Mouse (Mus musculus) urinary bladder, adult 18-20 months (tissue): Measurements from ENCODE around the gene Caskin1.
A peak's percentile ranks its signal among the peaks of the same experiment; 100 is the strongest.

ENCODE experiments used
- DNase-seq, 2 experiments: peaks; one replicate each; pipeline ENCODE4 v3.0.0; 2022; ENCODE audit warnings: low spot score in 2 of 2, mixed read lengths in 2 of 2

Caskin1 gene

DNA sequence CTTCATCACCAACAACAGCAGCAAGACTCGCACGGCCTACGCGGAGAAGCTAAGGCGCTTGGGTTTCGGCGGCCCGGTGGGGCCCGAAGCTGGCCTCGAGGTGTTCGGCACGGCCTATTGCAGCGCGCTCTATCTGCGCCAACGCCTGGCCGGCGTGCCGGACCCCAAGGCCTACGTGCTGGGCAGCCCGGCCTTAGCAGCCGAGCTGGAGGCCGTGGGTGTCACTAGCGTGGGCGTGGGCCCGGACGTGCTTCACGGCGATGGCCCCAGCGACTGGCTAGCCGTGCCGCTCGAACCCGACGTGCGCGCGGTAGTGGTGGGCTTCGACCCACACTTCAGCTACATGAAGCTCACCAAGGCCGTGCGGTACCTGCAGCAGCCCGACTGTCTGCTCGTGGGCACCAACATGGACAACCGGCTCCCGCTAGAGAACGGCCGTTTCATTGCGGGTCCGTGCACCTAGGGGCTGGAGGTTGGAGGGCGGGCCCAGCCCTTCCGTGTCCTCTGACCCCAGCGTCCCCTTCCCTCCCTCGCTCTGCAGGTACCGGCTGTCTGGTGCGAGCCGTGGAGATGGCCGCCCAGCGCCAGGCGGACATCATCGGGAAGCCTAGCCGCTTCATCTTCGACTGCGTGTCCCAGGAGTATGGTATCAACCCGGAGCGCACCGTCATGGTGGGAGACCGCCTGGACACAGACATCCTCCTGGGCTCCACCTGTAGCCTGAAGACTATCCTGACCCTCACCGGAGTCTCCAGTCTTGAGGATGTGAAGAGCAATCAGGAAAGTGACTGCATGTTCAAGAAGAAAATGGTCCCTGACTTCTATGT is 17.5 kb upstream of the Caskin1 start:
- DNase-seq, result peak in 1 of 2 experiments; percentile 56

DNA sequence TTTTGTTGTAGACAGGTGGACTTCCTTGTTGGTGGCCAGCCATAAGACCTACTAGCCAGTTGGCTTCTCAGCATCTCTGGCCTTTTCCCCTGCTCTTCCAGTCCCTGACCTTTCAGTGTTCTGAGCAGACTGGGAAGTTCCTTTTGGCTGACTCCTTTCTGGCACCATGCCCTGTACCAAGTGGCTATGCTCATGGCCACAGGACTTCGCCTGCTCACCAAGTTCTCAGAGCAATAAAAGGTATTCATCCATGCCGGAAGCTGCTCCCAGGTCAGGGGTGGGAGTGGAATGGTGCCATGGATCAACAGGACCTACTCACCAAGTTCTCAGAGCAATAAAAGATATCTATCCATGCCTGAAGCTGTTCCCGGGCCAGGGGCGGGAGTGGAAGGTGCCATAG is 15.9 kb upstream of the Caskin1 start:
- DNase-seq, result no peak

DNA sequence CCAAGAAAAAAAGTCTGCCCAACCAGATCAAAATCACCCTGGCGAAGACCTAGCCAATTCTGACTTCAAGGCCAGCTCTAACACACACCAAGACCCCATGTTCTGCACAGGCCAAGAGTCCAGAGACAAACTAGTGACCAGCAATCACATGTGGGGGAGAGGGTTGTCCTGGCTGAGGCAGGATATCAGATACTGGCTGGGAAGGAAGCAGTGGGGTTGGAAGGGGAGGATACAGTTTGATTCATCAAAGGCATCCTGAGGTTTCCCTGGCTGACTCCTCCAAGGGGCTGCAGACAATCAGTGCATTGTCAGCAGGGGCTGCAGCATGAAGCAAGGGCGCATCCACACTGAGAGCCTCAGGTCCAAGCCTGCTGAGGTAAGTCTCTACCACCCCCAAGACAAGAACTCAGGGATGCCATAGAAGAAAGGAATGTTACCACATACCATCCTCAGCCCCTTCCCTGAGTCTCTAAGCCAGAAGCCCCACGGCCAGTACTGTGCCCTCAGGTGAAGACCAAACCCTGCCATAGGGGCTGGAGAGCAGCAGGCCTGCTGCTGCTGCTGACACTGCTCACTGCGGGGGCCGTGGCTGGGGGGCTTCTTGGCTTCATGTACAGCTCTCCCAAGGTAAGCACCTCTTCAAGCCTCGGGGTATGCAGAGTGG is 14.7 kb upstream of the Caskin1 start, which contains the start of gene Bricd5:
TSS of gene Bricd5 (plus strand) at position 273 of the 664 bp plus-strand sequence.
- no peak for DNase-seq

DNA sequence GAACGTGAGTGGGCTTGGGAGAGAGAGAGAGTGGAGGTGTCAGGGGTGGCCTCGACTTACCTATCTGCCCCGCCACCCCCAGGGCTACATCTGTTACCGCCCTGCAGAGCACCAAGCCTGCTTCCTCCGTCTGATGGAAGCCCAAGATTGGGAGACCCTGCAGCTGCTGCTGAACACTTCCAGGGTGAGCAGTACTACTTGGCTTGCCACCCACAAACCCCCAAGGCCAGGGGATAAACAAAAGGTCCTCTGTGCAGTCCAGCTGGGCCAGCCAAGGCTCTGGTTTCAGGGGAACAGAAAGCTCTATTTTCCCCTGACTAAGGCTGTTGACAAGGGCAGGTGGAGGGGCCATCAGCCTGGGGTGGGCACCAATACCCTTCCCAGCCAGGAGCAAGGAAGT is 13.8 kb upstream of the Caskin1 start:
- DNase-seq, result no peak

DNA sequence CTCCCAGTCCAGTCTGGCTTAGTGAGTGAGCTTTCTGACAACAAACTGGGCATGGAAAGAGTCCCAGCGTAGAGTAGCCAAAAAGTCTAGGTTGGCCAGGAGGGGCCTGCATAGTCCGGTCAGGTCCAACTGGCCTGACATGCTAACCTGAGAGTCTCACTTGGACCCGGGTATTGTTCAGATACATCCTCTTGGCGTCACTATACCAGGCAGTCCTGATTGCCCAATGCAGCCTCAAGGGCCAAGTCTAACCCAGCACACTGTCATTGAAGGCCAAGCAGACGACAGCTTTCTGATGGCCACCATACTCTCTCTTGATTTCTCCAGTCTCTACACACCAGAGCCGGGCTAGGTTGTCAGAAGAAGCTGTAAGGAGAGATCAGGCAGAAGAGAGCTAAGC is 12.8 kb upstream of the Caskin1 start:
- DNase-seq, result no peak

DNA sequence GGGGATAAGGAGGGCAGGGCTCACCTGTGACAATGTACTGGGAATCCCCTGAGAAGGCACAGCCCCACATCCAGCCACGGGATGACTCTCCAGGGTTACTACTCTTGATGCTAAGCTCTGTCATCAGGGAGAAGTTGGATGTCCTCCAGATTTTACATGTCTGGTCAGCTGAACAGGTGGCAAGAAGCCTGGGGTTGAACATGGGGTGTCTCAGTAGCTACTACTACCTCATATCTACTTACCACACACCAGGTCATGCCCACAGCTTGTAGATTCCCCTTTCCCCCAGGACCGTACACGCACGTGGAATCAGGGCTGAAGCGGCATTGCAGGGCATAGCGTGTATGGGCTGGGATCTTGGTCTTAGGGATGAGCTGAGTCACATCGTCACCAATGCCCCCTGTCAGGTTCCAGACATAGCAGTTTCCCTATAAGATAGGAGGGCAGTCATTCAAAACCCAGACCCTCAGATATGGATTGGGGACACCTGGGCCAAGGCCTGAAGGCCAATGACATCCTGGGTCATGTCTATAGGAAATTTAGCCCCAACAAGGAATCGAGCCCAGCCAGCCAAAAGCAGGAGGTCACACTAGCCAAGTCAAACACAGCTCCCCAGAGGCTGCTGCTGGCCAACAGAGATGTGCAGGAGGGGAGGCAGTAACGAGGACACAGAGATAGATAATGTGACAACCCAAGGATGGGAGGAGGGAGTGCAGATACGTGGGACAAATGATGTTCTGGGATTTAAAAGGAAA is 12.2 kb upstream of the Caskin1 start:
- DNase-seq, result no peak

DNA sequence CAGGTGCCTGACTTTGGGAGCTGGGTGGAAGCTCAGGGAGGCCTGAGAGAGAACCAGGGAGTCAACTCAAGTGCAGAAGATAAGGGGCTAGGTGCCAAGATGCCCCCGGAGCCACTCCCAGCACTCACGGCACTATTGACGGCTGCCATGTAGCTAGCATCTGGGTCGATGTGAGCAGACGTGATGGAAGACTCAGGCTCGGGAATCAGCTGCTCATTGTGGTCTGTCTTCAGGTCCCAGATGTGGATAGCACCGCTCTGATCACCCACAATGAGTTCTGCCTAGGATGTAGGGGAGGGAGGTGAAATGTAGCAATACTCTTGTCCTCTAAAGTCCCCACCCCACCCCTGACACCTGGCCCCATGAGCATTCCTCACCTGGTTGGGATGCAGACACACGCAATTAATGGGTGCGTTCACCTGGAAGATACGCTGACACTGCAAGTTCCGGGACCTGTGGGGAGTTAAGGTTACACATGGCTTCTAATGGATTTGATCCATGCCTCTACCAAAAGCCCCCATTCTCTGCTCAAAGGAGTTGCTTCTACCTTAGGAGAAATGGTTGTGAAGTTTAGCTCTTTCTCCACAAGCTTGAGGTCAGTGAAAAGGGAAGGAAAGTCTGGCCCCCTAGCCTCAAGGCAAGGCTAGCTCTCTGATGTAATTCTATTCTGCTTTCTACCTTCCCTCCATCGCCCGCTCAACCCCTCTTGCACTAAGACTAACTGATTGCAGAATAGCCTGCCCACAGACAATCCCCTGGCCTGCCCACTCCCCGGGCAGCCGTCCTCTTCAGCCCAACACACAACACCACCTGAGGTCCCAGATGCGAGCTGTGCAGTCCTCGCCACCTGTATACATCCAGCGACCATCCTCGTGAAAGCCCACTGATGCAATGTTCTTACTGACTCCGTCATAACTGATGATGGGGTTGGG is 11.1 kb upstream of the Caskin1 start:
- DNase-seq, result no peak

DNA sequence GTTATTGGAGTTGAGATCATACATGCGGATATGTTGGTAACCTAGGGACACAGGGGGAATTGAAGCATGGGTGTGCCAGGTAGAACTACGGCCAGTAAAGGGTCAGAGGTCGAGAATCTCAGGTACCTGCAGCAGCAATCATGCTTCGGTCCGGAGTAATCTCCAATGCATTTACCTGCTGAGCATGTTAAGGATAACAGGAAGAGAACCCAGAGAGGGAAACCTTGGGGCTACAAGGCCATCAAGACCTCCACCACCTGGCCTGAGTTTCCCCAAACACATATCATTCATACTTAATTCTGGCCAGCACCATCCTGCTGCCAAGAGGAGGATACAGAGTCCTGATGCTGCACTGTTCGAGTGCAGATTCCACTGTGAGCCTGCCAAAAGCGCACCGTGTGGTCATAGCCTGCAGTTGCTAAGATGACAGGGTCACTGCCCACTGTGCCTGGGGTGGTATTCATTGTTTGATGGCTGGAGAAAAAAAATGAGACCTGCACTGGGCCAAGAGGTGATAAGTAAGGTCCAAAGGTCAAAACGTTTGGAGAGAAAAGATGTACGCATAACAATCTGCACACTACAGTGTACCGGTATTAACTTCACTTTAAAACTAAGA is 10.3 kb upstream of the Caskin1 start:
- DNase-seq, result no peak

DNA sequence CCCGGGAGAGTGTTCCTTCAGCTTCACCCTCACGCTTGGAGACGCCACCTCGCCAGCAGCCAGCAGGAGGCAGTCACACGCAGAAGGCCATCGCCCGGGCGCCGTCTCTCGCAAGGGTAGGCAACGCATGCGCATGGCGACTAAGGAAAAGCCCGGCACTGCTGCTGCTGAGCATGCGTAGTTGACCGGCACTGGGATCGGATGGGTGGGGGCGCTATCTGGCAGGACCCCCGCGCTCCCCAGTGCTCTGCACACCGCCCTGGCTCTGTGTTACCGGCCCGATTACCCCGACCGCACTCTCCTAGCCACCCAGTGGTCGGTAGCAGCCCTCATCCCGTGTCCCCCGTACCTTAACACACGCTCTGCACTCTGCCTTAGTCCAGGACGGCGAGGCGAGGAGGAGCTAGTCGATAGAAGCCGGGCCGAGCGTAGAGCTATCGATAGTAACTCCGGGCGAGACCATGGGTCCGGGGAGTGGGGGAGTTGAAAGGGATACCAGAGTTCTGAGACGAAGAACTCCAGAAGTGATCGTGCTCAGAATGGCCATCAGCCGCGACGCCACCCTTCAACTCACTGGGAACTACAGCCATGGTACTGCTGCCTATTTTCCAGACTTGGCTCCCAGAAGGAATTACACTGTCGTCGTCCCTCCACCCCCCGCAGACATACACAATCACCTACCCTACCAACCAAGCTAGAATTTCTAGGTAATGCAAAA is 9.6 kb upstream of the Caskin1 start, which contains the start of gene Mlst8:
TSS of gene Mlst8 (minus strand) at position 416 of the 718 bp plus-strand sequence.
- peak; percentile 93 to 97 for DNase-seq

DNA sequence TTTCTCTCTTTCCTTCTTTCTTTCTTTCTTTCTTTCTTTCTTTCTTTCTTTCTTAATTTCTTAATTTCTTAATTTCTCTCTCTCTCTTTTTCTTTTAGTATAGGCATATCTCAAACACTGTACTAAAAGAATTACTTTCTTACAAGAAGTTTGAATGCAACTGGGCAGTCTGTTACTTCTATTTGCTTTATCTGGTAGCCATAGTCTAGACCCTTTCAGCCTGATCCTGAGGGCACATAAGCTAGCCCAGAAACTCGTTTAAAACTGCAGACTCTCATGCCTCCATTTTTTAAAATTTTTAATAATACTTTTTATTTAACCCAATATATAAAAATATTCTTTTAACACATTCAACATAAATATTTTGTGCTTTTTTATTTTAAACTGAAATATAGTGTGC is 9.0 kb upstream of the Caskin1 start:
- no peak for DNase-seq

DNA sequence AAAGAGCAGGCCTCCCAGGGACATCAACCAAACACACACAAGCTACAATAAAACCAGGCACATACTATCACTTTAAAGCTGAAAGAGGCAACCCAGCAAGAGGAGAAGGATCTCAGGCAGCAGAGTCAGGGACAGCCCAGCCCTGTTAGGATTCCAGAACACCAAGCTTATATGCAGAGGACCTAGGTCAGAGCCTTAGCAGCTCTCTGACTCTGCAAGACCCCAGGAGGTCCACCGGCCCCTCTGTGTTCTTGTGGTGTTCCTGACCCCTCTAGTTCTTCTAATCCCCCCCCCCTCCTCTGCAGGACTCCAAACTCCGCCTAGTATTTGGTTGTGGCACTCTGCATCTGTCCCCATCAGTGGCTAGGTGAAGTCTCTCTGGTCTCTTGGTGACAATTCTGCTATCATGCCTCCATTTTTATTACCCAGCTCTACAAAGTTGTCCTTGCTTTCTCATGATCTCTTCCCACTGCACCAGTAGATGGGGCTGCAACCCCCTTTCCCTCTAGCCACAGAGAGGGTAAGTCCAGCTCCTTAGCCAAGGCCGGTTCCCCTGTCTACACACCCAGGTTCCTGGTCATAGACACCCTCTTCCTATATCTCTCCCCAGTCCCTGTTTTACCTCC is 8.1 kb upstream of the Caskin1 start:
- no peak for DNase-seq

DNA sequence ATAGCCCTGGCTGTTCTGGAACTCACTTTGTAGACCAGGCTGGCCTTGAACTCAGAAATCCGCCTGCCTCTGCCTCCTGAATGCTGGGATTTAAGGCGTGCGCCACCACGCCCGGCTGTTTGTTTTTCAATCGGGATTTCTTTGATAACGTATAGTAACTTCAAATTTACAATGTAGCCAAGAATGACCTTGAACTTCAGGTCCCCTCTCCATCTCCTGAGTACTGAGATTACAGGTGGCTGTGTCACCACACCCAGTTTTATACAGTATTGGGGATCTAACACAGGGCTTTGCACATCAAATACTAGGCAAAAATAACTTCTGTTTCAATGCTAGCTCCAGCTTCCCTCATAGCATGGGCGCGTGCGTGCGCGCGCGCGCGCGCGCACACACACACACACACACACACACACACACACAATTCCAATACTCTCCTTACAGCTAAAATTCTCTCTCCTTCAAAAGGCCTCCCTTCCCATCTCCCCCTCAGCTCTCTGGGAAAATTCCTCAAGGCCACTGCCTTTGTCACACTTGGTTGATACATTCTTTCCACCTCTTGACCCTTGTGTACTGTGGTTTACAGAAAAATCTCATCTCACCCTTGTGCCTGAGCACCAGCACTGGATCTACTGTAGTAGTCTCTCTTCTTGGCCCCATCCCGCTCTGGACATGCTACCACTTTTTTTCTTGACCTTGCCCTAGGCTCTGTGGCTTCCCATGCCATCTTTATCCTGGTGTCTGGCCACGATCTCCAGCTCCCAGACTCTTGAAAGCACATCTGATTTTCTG is 7.2 kb upstream of the Caskin1 start:
- DNase-seq, result no peak

DNA sequence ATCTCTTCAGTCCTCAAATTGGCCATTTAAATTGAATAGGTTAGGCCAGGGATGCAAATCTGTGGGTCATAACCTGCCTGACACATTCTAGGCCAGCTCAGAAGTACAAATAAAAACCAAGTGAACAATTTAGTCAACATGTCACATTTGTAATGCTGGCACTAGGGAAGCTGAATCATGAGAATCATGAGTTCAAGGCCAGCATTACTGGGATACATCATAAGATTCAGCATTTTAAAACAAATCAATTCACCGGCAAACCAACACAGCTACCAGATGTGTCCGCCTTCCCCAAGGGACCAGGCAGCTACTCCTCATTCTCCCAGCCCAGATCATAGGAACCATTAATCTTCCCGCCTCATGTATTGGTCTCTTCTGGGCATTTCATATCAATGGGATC is 4.9 kb upstream of the Caskin1 start:
- no peak for DNase-seq

DNA sequence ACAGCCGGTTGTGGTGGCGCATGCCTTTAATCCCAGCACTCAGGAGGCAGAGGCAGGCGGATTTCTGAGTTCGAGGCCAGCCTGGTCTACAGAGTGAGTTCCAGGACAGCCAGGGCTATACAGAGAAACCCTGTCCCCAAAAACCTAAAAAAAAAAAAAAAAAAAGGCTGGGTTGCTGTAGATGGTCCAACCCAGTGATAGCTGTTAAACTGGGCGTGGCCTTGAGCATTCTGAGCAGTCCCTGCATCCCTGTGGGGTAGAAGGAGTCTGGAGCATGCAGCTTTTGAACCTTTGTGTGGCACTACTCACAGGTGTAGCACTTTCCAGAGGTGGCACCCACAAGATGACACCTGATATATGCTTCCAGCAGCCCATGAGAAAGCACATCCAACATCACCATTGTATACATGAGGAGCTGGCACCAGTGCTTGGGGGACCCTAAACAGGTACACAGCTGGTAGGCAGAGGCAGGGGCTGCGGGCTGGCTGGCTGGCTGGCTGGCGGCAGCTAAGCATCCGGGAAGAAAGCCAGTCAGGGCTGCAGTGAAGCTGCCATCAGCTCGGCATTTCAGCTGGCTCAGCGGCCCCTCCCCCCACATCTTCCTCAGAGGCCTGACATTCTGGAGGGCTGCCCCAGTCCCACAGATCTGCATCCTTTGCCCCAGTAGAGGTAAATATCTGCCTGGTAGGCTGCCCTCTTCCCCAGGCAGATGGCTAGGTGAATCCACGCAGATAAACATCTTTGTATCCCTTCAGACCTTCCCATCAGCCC is 3.1 kb upstream of the Caskin1 start:
- DNase-seq, result no peak

DNA sequence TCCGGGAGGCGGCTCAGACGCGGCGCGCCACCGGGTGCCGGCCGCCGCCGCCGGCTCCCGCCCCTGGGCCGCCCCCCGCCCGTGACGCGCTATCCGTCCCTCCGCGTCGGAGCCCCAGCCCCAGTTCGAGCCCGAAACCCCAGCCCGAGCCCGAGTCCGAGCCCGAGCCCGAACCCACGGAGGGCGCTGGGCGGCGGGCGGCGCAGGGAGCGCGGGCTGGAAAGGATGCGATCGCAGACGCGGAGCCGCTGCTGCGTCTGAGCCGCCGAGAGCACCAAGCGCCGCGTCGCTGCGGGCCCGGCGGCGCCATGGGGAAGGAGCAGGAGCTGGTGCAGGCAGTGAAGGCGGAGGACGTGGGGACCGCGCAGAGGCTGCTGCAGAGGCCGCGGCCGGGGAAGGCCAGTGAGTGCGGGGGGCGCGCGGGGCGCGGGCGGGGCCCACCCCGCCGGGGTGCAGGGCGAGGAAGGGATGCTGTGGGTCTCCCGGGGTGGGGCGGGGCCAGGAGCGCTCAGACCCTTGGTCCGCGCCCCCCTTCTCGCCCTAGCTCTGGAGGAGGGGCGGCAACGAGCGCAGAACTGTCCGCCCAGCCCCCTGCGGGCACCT is 362 bp downstream of the Caskin1 start:
- peak in 1 of 2 experiments; percentile 20 for DNase-seq

DNA sequence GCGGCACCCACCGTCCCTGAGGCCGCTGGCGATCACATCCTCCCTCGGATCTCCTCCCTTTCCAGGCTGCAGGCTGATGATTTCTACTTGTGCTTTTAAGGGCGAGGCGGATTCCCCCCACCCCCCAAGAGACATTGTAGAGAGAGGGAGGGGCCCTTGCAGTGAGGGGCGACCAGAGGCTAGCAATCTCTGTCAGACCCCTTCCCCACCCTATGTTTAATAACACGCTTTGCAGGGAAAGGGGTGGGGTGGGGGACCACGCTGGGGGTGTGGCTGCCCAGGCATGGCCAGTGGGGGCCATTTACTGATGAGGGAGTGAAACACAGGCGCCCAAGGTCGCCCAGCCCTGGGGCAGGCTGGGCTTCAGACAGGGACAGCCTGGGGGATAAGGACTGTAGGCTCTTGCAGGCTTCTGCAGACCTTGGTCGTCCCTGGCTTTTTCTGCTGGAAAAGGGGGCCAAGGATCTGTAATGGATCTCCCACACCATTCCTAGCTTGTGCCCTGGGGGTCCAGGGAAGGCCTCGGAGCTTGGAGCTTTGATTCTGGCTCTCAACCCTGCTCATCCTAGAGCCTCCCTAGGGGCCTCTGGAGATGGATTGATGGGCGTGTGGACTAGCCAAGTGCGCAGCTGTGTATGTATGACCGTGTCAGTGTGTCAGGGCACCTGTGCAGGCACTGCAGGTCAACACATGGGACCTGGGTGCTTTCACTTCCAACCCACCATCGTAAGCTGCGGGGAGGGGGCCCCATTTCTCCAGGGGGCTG is 1.0 kb downstream of the Caskin1 start:
- DNase-seq, result no peak

DNA sequence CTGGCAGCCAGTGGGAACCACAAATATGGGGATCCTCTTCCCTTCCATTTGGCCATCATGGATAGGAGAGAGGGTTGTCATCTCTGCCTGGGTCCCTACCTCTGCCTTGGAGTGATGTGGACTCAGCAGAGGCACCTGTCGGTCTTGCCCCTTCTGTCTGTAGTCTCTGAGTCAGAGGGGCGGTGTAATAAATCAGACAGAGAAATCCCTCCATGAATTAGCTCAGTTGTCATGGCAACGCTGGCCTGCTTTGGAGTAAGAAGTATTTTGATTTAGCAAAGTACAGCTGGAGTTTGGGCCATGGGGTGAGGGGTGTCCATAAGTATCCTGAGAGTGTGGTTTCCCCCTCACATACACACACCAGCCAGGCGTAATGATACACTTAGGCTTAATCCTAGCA is 2.0 kb downstream of the Caskin1 start:
- no peak for DNase-seq
